Mouse (Mus musculus) hindbrain, postnatal 0 days (tissue): ENCODE measurements around the gene Ppfia4. TPM values are rescaled to one million over a fixed set of nuclear protein-coding genes. Genes with fewer than 3 reads are reported as not detected.

Experiments
- ATAC-seq: fragments of 200-750 bp; cut with Nextera tagmentation; 2 replicates; pipeline ENCODE4 v1.8.0; 2017; ENCODE audit warnings: mild to moderate bottlenecking, moderate TSS enrichment, moderate library complexity
- DNase-seq: peaks from one replicate; pipeline ENCODE4 v3.0.0-alpha.2; 2015; ENCODE audit warnings: low spot score
- H3K27ac ChIP-seq: fragments of 300-500 bp; sonication (generic); 2 replicates; pipeline ENCODE4 v1.5.1; 2014; ENCODE audit warnings: mild to moderate bottlenecking
- H3K27me3 ChIP-seq: fragments of 300-500 bp; sonication (generic); 2 replicates; pipeline ENCODE4 v1.6.1; 2014; ENCODE audit warnings: low read length, mixed read lengths; ENCODE audit not compliant: insufficient read depth
- H3K36me3 ChIP-seq: fragments of 300-500 bp; sonication (generic); 2 replicates; pipeline ENCODE4 v1.6.1; 2014; ENCODE audit warnings: low read length, mixed read lengths; ENCODE audit not compliant: insufficient read depth
- H3K4me1 ChIP-seq: fragments of 300-500 bp; sonication (generic); 2 replicates; pipeline ENCODE4 v1.6.1; 2014; ENCODE audit warnings: antibody characterized with exemption, low read length, mixed read lengths; ENCODE audit not compliant: insufficient read depth
- H3K4me2 ChIP-seq: fragments of 300-500 bp; sonication (generic); 2 replicates; pipeline ENCODE4 v1.6.1; 2014; ENCODE audit warnings: low read depth, mild to moderate bottlenecking, low read length, moderate library complexity, mixed read lengths
- H3K4me3 ChIP-seq: fragments of 300-500 bp; sonication (generic); 2 replicates; pipeline ENCODE4 v1.5.1; 2014; ENCODE audit warnings: low read length
- H3K9ac ChIP-seq: fragments of 300-500 bp; sonication (generic); replicated peaks from 2 replicates; pipeline ENCODE4 v1.6.1; 2014; ENCODE audit warnings: mild to moderate bottlenecking, low read length, moderate library complexity, mixed read lengths
- H3K9me3 ChIP-seq: fragments of 300-500 bp; sonication (generic); 2 replicates; pipeline ENCODE4 v1.6.1; 2016; ENCODE audit warnings: low read length, mixed read lengths
- CTCF ChIP-seq: IDR thresholded peaks from 2 replicates; pipeline ENCODE4 v1.5.1; 2016; ENCODE audit warnings: antibody characterized with exemption, control low read depth, low read depth
- WGBS: fragments of 180-500 bp; shearing (Covaris S2); extraction: QIAGEN DNeasy Blood & Tissue Kit; methylation state at CpG from one replicate; pipeline ENCODE4 v1.1.7; 2014; 5-methylcytosine and 5-hydroxymethylcytosine counted together
- polyA plus RNA-seq: library from polyadenylated mRNA; unstranded; fragments of >200 nt; fragmentation: Nextera tagmentation; extraction: Ambion mirVana; gene quantifications from 2 replicates; pipeline ENCODE4 v1.2.1, GENCODE M21; 2015
- total RNA-seq: library from RNA; depleted of rRNA; stranded (reverse); fragments of >200 nt; gene quantifications from 2 replicates; pipeline ENCODE4 v1.2.3, GENCODE M21; 2014

The Ppfia4 gene
- total and polyA plus RNA-seq, 2 experiments from 2014 or later = 31.6 to 46.5 TPM

GRCm38 (mm10) chr1:134345075-134345474 lies 12.3 kb upstream of the Ppfia4 start:
- H3K27me3 ChIP-seq = no peaks in the 10 kb centered on the region
- H3K4me3 ChIP-seq = peak overlapping the region; percentile 66; the same call in 1 of the 2 replicates
- no peak for DNase-seq
- TF ChIP-seq CTCF = no peak
- WGBS = 73% methylated on average over 4 of the region's 4 CpGs
- peaks cover 5% of the 10 kb centered on the region for H3K4me1 ChIP-seq
- ATAC-seq = no peak
- no peak overlapping the region for H3K9ac ChIP-seq
- H3K4me2 ChIP-seq = peak overlapping the region; percentile 68
- no peaks in the 10 kb centered on the region for H3K9me3 ChIP-seq
- H3K36me3 ChIP-seq = peaks cover 17% of the 10 kb centered on the region
- H3K27ac ChIP-seq = peak overlapping the region; percentile 87

- peak; percentile 96 for DNase-seq
- Histone ChIP-seq H3K27me3 (no peaks in the 10 kb centered on the region), H3K27ac (peak overlapping the region; percentile 87), H3K9ac (peak overlapping the region; percentile 75), H3K9me3 (no peaks in the 10 kb centered on the region), H3K4me2 (peak overlapping the region; percentile 68), H3K4me3 (peak overlapping the region; percentile 66), H3K4me1 (peaks cover 5% of the 10 kb centered on the region), H3K36me3 (peaks cover 14% of the 10 kb centered on the region)
- ATAC-seq = peak; percentile 95
- TF ChIP-seq CTCF = no peak
- 1% methylated on average over 54 of the region's 54 CpGs for WGBS
These were observed 11.6 kb upstream of the Ppfia4 start for GRCm38 (mm10) chr1:134344005-134344950.

GRCm38 (mm10) chr1:134343567-134343966 lies 10.8 kb upstream of the Ppfia4 start:
- ATAC-seq (peak; percentile 70), DNase-seq (peak; percentile 68)
- Histone ChIP-seq H3K36me3 (peaks cover 14% of the 10 kb centered on the region), H3K4me1 (peaks cover 5% of the 10 kb centered on the region), H3K27ac (peak overlapping the region; percentile 87), H3K9me3 (no peaks in the 10 kb centered on the region), H3K9ac (peak overlapping the region; percentile 75), H3K4me2 (peak overlapping the region; percentile 68), H3K27me3 (no peaks in the 10 kb centered on the region), H3K4me3 (peak overlapping the region; percentile 66)
- 3% methylated on average over 2 of the region's 2 CpGs for WGBS
- no peak for TF ChIP-seq CTCF

GRCm38 (mm10) chr1:134342781-134343310 lies 10.1 kb upstream of the Ppfia4 start:
- WGBS = 67% methylated on average over 8 of the region's 8 CpGs
- Histone ChIP-seq H3K4me2 (peak overlapping the region; percentile 68), H3K4me1 (peaks cover 5% of the 10 kb centered on the region), H3K27ac (no peak overlapping the region; the same call in 1 of the 2 replicates), H3K9me3 (no peaks in the 10 kb centered on the region), H3K4me3 (peak overlapping the region; percentile 66), H3K36me3 (peaks cover 13% of the 10 kb centered on the region), H3K27me3 (no peaks in the 10 kb centered on the region), H3K9ac (peak overlapping the region; percentile 34)
- no peak for TF ChIP-seq CTCF
- DNase-seq = no peak
- ATAC-seq = no peak

GRCm38 (mm10) chr1:134342278-134342664 lies 9.5 kb upstream of the Ppfia4 start:
- Histone ChIP-seq H3K4me3 (peak overlapping the region; percentile 66; the same call in 1 of the 2 replicates), H3K4me1 (peaks cover 5% of the 10 kb centered on the region), H3K36me3 (peaks cover 8% of the 10 kb centered on the region), H3K9me3 (no peaks in the 10 kb centered on the region), H3K9ac (no peak overlapping the region), H3K27ac (no peak overlapping the region), H3K27me3 (no peaks in the 10 kb centered on the region), H3K4me2 (peak overlapping the region; percentile 68)
- TF ChIP-seq CTCF = no peak
- WGBS = 74% methylated on average over 2 of the region's 2 CpGs
- no peak for ATAC-seq
- DNase-seq = no peak

- TF ChIP-seq CTCF = no peak
- Histone ChIP-seq H3K9ac (no peak overlapping the region), H3K9me3 (no peaks in the 10 kb centered on the region), H3K4me1 (peaks cover 5% of the 10 kb centered on the region), H3K36me3 (peaks cover 6% of the 10 kb centered on the region), H3K27me3 (no peaks in the 10 kb centered on the region), H3K4me3 (no peak overlapping the region), H3K4me2 (peak overlapping the region; percentile 68), H3K27ac (no peak overlapping the region)
- DNase-seq = no peak
- WGBS = 80% methylated on average over 5 of the region's 5 CpGs
- no peak for ATAC-seq
These were observed 9.0 kb upstream of the Ppfia4 start for GRCm38 (mm10) chr1:134341641-134342277.
